Mouse (Mus musculus): ENCODE results near the gene Cdkn2a. TPM values are rescaled to one million over a fixed set of nuclear protein-coding genes. Genes with fewer than 3 reads are reported as not detected.

The Cdkn2a gene
- total RNA-seq (2023): not detected in 2 replicates

GRCm38 (mm10) chr4:89294486-89295440 lies at the start of gene Cdkn2a:
Gene Cdkn2a (minus strand): TSS chr4:89294653.

GRCm38 (mm10) chr4:89310491-89311254 lies 16.2 kb upstream of the Cdkn2a start, which contains the start of gene Cdkn2b:
Gene Cdkn2b (minus strand): TSS chr4:89311039.

Other genes starting within 250 kb of the Cdkn2a start
- 3.7 and 5.2 TPM in 2 replicates for gene Mtap, start 157.5 kb downstream of the Cdkn2a start, total RNA-seq (2023)
- gene Cdkn2b, start 16.4 kb upstream of the Cdkn2a start, total RNA-seq (2023): not detected in 2 replicates